Mouse (Mus musculus): ENCODE results near the gene Cdh3. TPM values are rescaled to one million over a fixed set of nuclear protein-coding genes. Genes with fewer than 3 reads are reported as not detected.

The Cdh3 gene
- polyA plus RNA-seq, 1 experiment from 2014 or later = 23.3 TPM

DNA sequence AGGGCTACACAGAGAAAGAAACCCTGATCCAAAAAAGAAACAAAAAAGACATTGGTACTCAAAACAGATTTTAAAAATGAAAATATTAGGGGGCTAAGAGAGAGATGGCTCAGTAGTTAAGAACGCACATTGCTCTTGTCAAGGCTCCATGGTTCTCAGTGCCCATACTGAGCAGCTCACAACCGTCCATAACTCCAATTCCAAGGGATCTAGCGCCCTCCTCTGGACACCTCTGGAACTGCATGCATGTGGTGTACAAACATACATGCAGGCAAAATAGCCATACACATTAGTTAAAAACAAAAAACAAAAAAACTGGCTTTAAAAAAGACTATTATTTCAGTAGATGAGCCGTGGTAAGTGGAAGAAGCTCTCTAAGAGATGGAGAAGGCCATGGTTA, 19.9 kb downstream of the Cdh3 start:
- WGBS = 72% methylated on average over 4 of the region's 4 CpGs
- no peak for DNase-seq (ENCODE audit: low spot score)

GRCm38 (mm10) chr8:106533709-106534108, 23.0 kb downstream of the Cdh3 start:
- Histone ChIP-seq H3K4me3 (no peak overlapping the region), H3K9me3 (no peaks in the 10 kb centered on the region), H3K4me1 (no peaks in the 10 kb centered on the region), H3K27me3 (replicated peaks; ENCODE audit: low read depth, poor library complexity, severe bottlenecking) (no peaks in the 10 kb centered on the region), H3K36me3 (replicated peaks) (peaks cover 36% of the 10 kb centered on the region), H3K27ac (replicated peaks) (no peak overlapping the region)
- 87% methylated on average over 7 of the region's 7 CpGs for WGBS
- DNase-seq (ENCODE audit: low spot score) = no peak

More for the DNA sequence above, 19.9 kb downstream of the Cdh3 start:
- Histone ChIP-seq H3K9me3 (no peaks in the 10 kb centered on the region), H3K27ac (replicated peaks) (no peak overlapping the region), H3K4me3 (no peak overlapping the region), H3K27me3 (replicated peaks; ENCODE audit: low read depth, poor library complexity, severe bottlenecking) (no peaks in the 10 kb centered on the region), H3K4me1 (peaks cover 12% of the 10 kb centered on the region), H3K36me3 (replicated peaks) (peaks cover 21% of the 10 kb centered on the region)

DNA sequence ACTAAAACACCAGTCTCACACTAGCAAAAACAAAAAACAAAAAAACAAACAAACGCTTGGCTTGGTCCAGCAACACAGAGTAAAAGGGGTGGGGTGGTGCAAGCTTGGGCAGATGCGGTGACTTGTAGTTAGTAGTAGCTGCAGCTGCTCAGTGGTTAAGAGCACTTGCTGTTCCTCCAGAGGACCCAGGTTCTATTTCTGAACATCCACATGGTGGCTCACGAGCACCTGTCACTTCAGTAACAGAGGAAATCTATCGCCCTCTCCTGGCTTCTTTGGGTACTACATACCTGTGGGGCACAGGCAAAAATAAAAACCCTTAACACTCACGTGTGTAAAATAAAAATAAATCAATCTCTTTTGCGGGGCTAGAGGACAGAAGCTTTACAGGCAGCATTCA, 23.8 kb downstream of the Cdh3 start:
- H3K36me3 ChIP-seq (replicated peaks) = peaks cover 44% of the 10 kb centered on the region
- H3K4me3 ChIP-seq = no peak overlapping the region
- H3K9me3 ChIP-seq = no peaks in the 10 kb centered on the region
- H3K27ac ChIP-seq (replicated peaks) = no peak overlapping the region
- H3K4me1 ChIP-seq = no peaks in the 10 kb centered on the region
- 43% methylated on average over 6 of the region's 6 CpGs for WGBS
- H3K27me3 ChIP-seq (replicated peaks; ENCODE audit: low read depth, poor library complexity, severe bottlenecking) = no peaks in the 10 kb centered on the region
- peak; percentile 65 for DNase-seq (ENCODE audit: low spot score)

- 71% methylated on average over 4 of the region's 4 CpGs for WGBS
Observed at GRCm38 (mm10) chr8:106535448-106535847, 24.8 kb downstream of the Cdh3 start.

GRCm38 (mm10) chr8:106539193-106539592, 28.5 kb downstream of the Cdh3 start:
- peaks cover 70% of the 10 kb centered on the region for H3K36me3 ChIP-seq (replicated peaks)
- 52% methylated on average over 5 of the region's 5 CpGs for WGBS
- no peaks in the 10 kb centered on the region for H3K9me3 ChIP-seq
- no peak for DNase-seq (ENCODE audit: low spot score)
- no peaks in the 10 kb centered on the region; the same call in 1 of the 2 replicates for H3K4me1 ChIP-seq
- H3K27me3 ChIP-seq (replicated peaks; ENCODE audit: low read depth, poor library complexity, severe bottlenecking) = no peaks in the 10 kb centered on the region
- H3K27ac ChIP-seq (replicated peaks) = no peak overlapping the region
- H3K4me3 ChIP-seq = no peak overlapping the region

More at GRCm38 (mm10) chr8:106535448-106535847, 24.8 kb downstream of the Cdh3 start:
- H3K4me3 ChIP-seq = no peak overlapping the region
- no peaks in the 10 kb centered on the region for H3K4me1 ChIP-seq
- H3K36me3 ChIP-seq (replicated peaks) = peaks cover 46% of the 10 kb centered on the region
- H3K9me3 ChIP-seq = no peaks in the 10 kb centered on the region
- DNase-seq (ENCODE audit: low spot score) = no peak
- no peak overlapping the region for H3K27ac ChIP-seq (replicated peaks)
- no peaks in the 10 kb centered on the region for H3K27me3 ChIP-seq (replicated peaks; ENCODE audit: low read depth, poor library complexity, severe bottlenecking)

DNA sequence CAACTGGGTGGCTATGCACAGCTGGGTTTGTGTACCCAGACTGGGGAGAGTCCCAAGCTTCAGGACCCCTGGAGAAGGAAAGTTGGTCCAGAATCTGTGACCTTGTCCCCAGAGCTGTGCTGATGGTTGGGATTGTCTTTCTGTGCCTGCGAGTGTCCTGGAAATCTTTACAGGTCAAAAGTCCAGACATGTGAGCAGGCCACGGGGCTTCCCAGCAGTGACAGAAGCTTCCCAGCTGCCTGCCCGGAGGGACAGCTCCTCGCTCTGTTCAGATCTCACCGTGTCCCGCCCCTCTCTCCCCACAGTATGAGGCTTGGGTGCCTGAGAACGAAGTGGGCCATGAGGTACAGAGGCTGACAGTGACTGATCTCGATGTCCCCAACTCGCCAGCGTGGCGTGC, 30.3 kb downstream of the Cdh3 start:
- Histone ChIP-seq H3K27me3 (replicated peaks; ENCODE audit: low read depth, poor library complexity, severe bottlenecking) (no peaks in the 10 kb centered on the region), H3K4me3 (no peak overlapping the region), H3K36me3 (replicated peaks) (peaks cover 83% of the 10 kb centered on the region), H3K27ac (replicated peaks) (no peak overlapping the region), H3K4me1 (no peaks in the 10 kb centered on the region; the same call in 1 of the 2 replicates), H3K9me3 (no peaks in the 10 kb centered on the region)
- WGBS = 87% methylated on average over 11 of the region's 11 CpGs
- no peak for DNase-seq (ENCODE audit: low spot score)

GRCm38 (mm10) chr8:106543043-106543442, 32.4 kb downstream of the Cdh3 start:
- Histone ChIP-seq H3K27ac (replicated peaks) (peak overlapping the region; percentile 54), H3K36me3 (replicated peaks) (peaks cover 82% of the 10 kb centered on the region), H3K9me3 (no peaks in the 10 kb centered on the region), H3K4me3 (no peak overlapping the region), H3K27me3 (replicated peaks; ENCODE audit: low read depth, poor library complexity, severe bottlenecking) (no peaks in the 10 kb centered on the region), H3K4me1 (no peaks in the 10 kb centered on the region; the same call in 1 of the 2 replicates)
- no peak for DNase-seq (ENCODE audit: low spot score)
- 68% methylated on average over 8 of the region's 8 CpGs for WGBS

DNA sequence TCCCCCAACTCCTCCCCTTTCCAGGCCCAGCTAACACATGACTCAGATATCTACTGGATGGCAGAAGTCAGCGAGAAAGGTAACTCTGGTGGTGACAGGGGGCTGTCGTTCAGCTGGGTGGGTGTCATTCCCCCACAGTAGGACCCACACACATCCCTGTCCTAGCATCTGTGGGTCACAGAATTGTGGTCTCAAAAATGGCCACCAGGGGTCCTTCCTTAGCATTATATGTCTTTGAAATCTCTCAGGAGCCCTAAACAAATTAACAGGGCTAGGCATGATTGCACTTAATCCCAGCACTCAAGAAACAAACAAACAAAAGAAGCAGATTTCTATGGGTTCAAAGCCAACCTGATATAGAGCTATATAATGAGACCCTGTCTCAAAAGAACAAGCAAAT, 34.5 kb downstream of the Cdh3 start:
- H3K9me3 ChIP-seq = no peaks in the 10 kb centered on the region
- no peak for DNase-seq (ENCODE audit: low spot score)
- peaks cover 69% of the 10 kb centered on the region for H3K36me3 ChIP-seq (replicated peaks)

GRCm38 (mm10) chr8:106546746-106547145, 36.1 kb downstream of the Cdh3 start:
- Histone ChIP-seq H3K4me3 (no peak overlapping the region), H3K36me3 (replicated peaks) (peaks cover 62% of the 10 kb centered on the region), H3K27me3 (replicated peaks; ENCODE audit: low read depth, poor library complexity, severe bottlenecking) (no peaks in the 10 kb centered on the region), H3K4me1 (no peaks in the 10 kb centered on the region; the same call in 1 of the 2 replicates), H3K27ac (replicated peaks) (no peak overlapping the region), H3K9me3 (no peaks in the 10 kb centered on the region)
- DNase-seq (ENCODE audit: low spot score) = no peak
- WGBS = 86% methylated on average over 7 of the region's 7 CpGs

More for the DNA sequence above, 34.5 kb downstream of the Cdh3 start:
- Histone ChIP-seq H3K4me1 (no peaks in the 10 kb centered on the region; the same call in 1 of the 2 replicates), H3K27me3 (replicated peaks; ENCODE audit: low read depth, poor library complexity, severe bottlenecking) (no peaks in the 10 kb centered on the region), H3K4me3 (no peak overlapping the region), H3K27ac (replicated peaks) (no peak overlapping the region)
- WGBS = 87% methylated on average over 2 of the region's 2 CpGs

DNA sequence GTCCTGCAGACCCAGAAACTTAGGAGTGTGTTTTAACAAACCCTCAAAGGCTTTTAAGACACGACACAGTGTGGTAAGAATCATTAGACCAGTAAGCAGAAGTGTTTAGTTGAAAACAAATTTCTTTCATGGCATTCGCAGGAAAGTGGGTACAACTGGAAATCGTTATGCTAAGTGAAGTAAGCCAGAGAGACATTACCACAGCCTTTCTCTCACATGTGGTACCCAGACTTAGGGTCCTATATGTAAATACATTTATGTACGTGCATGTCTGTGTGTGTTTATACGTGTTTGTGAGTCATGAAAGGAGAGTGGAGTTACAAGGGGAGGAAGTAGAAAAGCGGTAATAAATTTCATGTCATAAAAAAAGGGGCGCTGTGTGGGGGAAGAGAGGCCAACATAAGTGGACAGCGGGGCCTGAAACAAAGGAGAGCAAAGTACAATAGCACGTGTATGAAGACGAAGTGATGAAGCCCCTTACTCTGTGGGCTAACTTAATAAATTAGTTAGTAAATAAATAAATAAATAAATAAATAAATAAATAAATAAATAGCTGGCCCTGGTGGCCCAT, 37.8 kb downstream of the Cdh3 start:
- no peaks in the 10 kb centered on the region for H3K9me3 ChIP-seq
- H3K4me1 ChIP-seq = no peaks in the 10 kb centered on the region
- no peaks in the 10 kb centered on the region for H3K27me3 ChIP-seq (replicated peaks; ENCODE audit: low read depth, poor library complexity, severe bottlenecking)
- peaks cover 69% of the 10 kb centered on the region for H3K36me3 ChIP-seq (replicated peaks)
- no peak for DNase-seq (ENCODE audit: low spot score)
- WGBS = 80% methylated on average over 10 of the region's 10 CpGs
- no peak overlapping the region for H3K4me3 ChIP-seq
- H3K27ac ChIP-seq (replicated peaks) = no peak overlapping the region

DNA sequence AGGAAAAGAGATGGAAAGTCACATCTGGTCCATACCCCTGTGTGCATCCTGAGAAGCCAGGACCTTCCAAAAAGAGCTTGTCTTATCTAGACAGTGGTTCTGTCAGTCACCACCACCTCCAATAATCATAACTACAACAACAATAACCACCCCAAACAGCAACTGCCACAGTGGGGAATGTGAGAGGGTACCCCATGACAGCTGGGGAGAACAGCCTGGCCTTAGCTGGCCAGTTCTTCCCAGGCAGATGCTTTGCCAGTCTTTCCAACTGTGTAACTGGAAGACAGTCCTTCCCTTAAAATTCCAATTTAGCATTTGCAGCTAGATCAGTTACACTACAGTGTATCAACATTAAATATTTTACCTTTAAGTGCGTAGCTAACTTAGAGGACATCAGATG, 40.2 kb downstream of the Cdh3 start:
- H3K4me3 ChIP-seq = no peak overlapping the region
- peaks cover 65% of the 10 kb centered on the region for H3K36me3 ChIP-seq (replicated peaks)
- H3K4me1 ChIP-seq = no peaks in the 10 kb centered on the region
- H3K27me3 ChIP-seq (replicated peaks; ENCODE audit: low read depth, poor library complexity, severe bottlenecking) = no peaks in the 10 kb centered on the region
- no peak for DNase-seq (ENCODE audit: low spot score)
- H3K9me3 ChIP-seq = peaks cover 4% of the 10 kb centered on the region; the same call in 1 of the 2 replicates
- 93% methylated on average over 1 of the region's 1 CpGs for WGBS
- no peak overlapping the region for H3K27ac ChIP-seq (replicated peaks)

DNA sequence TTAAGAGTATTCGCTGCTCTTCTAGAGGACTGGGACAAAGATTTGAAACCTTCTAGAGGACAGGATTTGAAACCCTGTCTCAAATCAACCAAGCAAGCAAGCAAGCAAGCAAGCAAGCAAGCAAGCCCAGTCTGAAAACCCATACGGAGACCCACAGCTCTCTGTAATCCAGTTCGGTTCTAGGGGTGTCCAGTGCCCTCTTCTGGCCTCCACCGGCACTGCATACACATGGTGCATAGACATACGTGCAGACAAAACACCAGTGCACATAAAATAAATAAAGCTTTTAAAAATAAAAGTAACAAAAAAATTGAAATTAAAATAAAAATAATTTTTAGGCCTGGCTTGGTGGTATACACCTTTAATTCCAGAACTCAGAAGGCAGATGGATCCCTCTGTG, 43.3 kb downstream of the Cdh3 start:
- WGBS = 93% methylated on average over 5 of the region's 5 CpGs
- Histone ChIP-seq H3K9me3 (peaks cover 12% of the 10 kb centered on the region; the same call in 1 of the 2 replicates), H3K4me1 (no peaks in the 10 kb centered on the region), H3K27me3 (replicated peaks; ENCODE audit: low read depth, poor library complexity, severe bottlenecking) (no peaks in the 10 kb centered on the region), H3K36me3 (replicated peaks) (peaks cover 73% of the 10 kb centered on the region), H3K4me3 (no peak overlapping the region), H3K27ac (replicated peaks) (no peak overlapping the region)
- no peak for DNase-seq (ENCODE audit: low spot score)

DNA sequence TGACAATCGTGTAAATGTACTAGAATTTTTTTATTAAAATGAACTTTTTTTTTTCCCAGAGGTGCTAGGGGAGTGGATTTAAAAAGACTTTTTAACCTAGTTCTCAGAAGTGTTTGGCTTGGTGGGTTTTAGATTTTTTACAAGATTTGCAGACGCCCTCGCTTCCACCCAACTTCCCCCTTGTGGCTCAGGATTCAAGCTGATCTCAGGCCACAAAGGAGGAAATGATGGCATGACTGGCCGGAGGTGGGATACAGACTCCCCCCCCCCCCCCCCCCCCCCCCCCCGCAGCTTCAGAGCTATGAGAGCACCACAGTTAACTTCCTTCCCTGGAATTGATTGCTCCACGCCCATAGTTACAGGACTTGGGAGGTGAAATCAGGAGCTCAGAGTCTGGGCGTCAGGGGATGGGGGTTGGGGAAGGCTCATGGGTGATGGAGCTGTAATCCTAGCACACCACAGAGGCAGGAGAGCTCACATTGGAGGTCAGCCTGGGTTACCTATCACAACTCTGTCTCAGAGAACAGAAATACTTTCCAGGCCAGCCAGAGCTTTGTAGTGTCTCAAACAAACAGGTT, 45.5 kb downstream of the Cdh3 start:
- peaks cover 7% of the 10 kb centered on the region for H3K4me1 ChIP-seq
- H3K27ac ChIP-seq (replicated peaks) = no peak overlapping the region
- H3K4me3 ChIP-seq = no peak overlapping the region
- peaks cover 65% of the 10 kb centered on the region for H3K36me3 ChIP-seq (replicated peaks)
- H3K9me3 ChIP-seq = peaks cover 12% of the 10 kb centered on the region; the same call in 1 of the 2 replicates
- no peak for DNase-seq (ENCODE audit: low spot score)
- WGBS = 76% methylated on average over 6 of the region's 7 CpGs
- H3K27me3 ChIP-seq (replicated peaks; ENCODE audit: low read depth, poor library complexity, severe bottlenecking) = 0 out of 2 replicates have a peak, but pooled peaks cover 4% of the 10 kb centered on the region

Data from embryonic facial prominence, embryonic 10.5 days (tissue).